Mouse (Mus musculus) v-Abl transformed pro-B cells (cell line): Measurements from ENCODE around the gene 0610010F05Rik.
"Not testable (repeated sequence)": the region's sequence is repeated elsewhere in the genome, so short reads cannot be mapped to it uniquely, and the experiment has no call there.

Source experiments
- in situ Hi-C, 2 experiments: fragments of 400-800 bp; cut with MboI; formaldehyde crosslinking; loops; one replicate each; pipeline ENCODE4 v1.15.1; 2025; ENCODE audit not compliant: unreplicated experiment in 2 of 2

0610010F05Rik gene

GRCm38 (mm10) chr11:23618995-23619394 lies 14.4 kb downstream of the 0610010F05Rik start:
- in situ Hi-C loops: no loop called here

- in situ Hi-C loops: no loop called here
Measured at GRCm38 (mm10) chr11:23614546-23614945, 18.9 kb downstream of the 0610010F05Rik start.

- in situ Hi-C loops: not testable (repeated sequence)
Measured at GRCm38 (mm10) chr11:23607291-23607690, 26.1 kb downstream of the 0610010F05Rik start.

- in situ Hi-C loops: loop anchor here (25.0 kb wide), 4 partner anchors 408 to 1333 kb away; partner anchors contain the start of genes Cct4 (in 1 of the 2), Commd1 (in 1 of the 2) and Gm28048 (in 1 of the 2)
Measured at GRCm38 (mm10) chr11:23570130-23570529, 63.3 kb downstream of the 0610010F05Rik start.

GRCm38 (mm10) chr11:23565761-23566160 lies 67.7 kb downstream of the 0610010F05Rik start:
- in situ Hi-C loops: loop anchor here (5.0 to 25.0 kb wide), 8 partner anchors 403 to 1341 kb away; partner anchors contain the start of genes Cct4 (in 1 of the 2), Commd1 (in 1 of the 2) and Gm28048 (in 1 of the 2)

- in situ Hi-C loops: loop anchor here (10.0 to 25.0 kb wide), 5 partner anchors 52 to 1320 kb away; partner anchors contain the start of genes Cct4 (in 1 of the 2), Commd1 (in 1 of the 2) and Gm28048 (in 1 of the 2)
Measured at GRCm38 (mm10) chr11:23557039-23557630, 76.3 kb downstream of the 0610010F05Rik start.

GRCm38 (mm10) chr11:23537446-23537845 lies 96.0 kb downstream of the 0610010F05Rik start:
- in situ Hi-C loops: no loop called here

- in situ Hi-C loops: no loop called here
Measured at GRCm38 (mm10) chr11:23520473-23521205, 112.8 kb downstream of the 0610010F05Rik start, which contains the start of gene 1700093K21Rik. 1700093K21Rik (minus strand) TSS chr11:23521155.

GRCm38 (mm10) chr11:23518981-23519380 lies 114.5 kb downstream of the 0610010F05Rik start:
- in situ Hi-C loops: no loop called here

- in situ Hi-C loops: no loop called here
Measured at GRCm38 (mm10) chr11:23515315-23515714, 118.1 kb downstream of the 0610010F05Rik start.
